Mouse (Mus musculus) stomach, postnatal 0 days (tissue): ENCODE measurements around the gene Cd28. TPM values are rescaled to one million over a fixed set of nuclear protein-coding genes. Genes with fewer than 3 reads are reported as not detected.

Source experiments
- ATAC-seq: fragments of 200-750 bp; cut with Nextera tagmentation; 2 replicates; pipeline ENCODE4 v1.8.0; 2017; ENCODE audit not compliant: low FRiP score, low TSS enrichment
- DNase-seq: peaks from one replicate; pipeline ENCODE4 v3.0.0-alpha.2; 2016; ENCODE audit warnings: low spot score
- H3K27ac ChIP-seq: fragments of 300-500 bp; sonication (generic); replicated peaks from 2 replicates; pipeline ENCODE4 v1.5.1; 2014; ENCODE audit warnings: mild to moderate bottlenecking, control low read depth
- H3K27me3 ChIP-seq: fragments of 300-500 bp; sonication (generic); 2 replicates; pipeline ENCODE4 v1.6.1; 2014; ENCODE audit warnings: low read length; ENCODE audit not compliant: control insufficient read depth, insufficient read depth
- H3K36me3 ChIP-seq: fragments of 300-500 bp; sonication (generic); 2 replicates; pipeline ENCODE4 v1.6.1; 2014; ENCODE audit warnings: low read length, mixed read lengths; ENCODE audit not compliant: control insufficient read depth, insufficient read depth
- H3K4me1 ChIP-seq: fragments of 300-500 bp; sonication (generic); replicated peaks from 2 replicates; pipeline ENCODE4 v1.6.1; 2014; ENCODE audit warnings: antibody characterized with exemption; ENCODE audit not compliant: control insufficient read depth, insufficient read depth
- H3K4me2 ChIP-seq: fragments of 300-500 bp; sonication (generic); replicated peaks from 2 replicates; pipeline ENCODE4 v1.6.1; 2014; ENCODE audit warnings: low read depth, mild to moderate bottlenecking, control low read depth, moderate library complexity
- H3K4me3 ChIP-seq: fragments of 300-500 bp; sonication (generic); 2 replicates; pipeline ENCODE4 v1.5.1; 2014; ENCODE audit warnings: low read depth, low read length, control low read depth
- H3K9ac ChIP-seq: fragments of 300-500 bp; sonication (generic); 2 replicates; pipeline ENCODE4 v1.6.1; 2014; ENCODE audit warnings: mild to moderate bottlenecking, low read length, control low read depth, mixed read lengths
- H3K9me3 ChIP-seq: fragments of 300-500 bp; sonication (generic); 2 replicates; pipeline ENCODE4 v1.6.1; 2016; ENCODE audit warnings: low read length; ENCODE audit not compliant: control insufficient read depth
- CTCF ChIP-seq: IDR thresholded peaks from 2 replicates; pipeline ENCODE4 v1.5.1; 2016; ENCODE audit warnings: antibody characterized with exemption, low read depth, mild to moderate bottlenecking, moderate library complexity
- EP300 ChIP-seq: optimal IDR thresholded peaks from 2 replicates; pipeline ENCODE3; 2016; ENCODE audit warnings: antibody characterized with exemption
- WGBS: fragments of 180-500 bp; shearing (Covaris S2); extraction: QIAGEN DNeasy Blood & Tissue Kit; methylation state at CpG from one replicate; pipeline ENCODE4 v1.1.7; 2014; 5-methylcytosine and 5-hydroxymethylcytosine counted together
- polyA plus RNA-seq: library from polyadenylated mRNA; unstranded; fragments of >200 nt; fragmentation: Nextera tagmentation; extraction: Ambion mirVana; gene quantifications from 2 replicates; pipeline ENCODE4 v1.2.1, GENCODE M21; 2015

Cd28 gene
- polyA plus RNA-seq, 1 experiment from 2014 or later: 0.06 TPM

- Histone ChIP-seq H3K4me1 (0 out of 2 replicates have a peak, but pooled peaks cover 2% of the 10 kb centered on the region), H3K9me3 (no peaks in the 10 kb centered on the region), H3K4me3 (no peak overlapping the region), H3K9ac (no peak overlapping the region), H3K36me3 (no peaks in the 10 kb centered on the region), H3K4me2 (no peak overlapping the region), H3K27me3 (no peaks in the 10 kb centered on the region), H3K27ac (no peak overlapping the region)
- DNase-seq (no peak), ATAC-seq (no peak)
- TF ChIP-seq EP300: no peak
- no peak for TF ChIP-seq CTCF
- WGBS: 90% methylated on average over 5 of the region's 5 CpGs
Observed at GRCm38 (mm10) chr1:60746856-60747255, 30.3 kb downstream of the Cd28 start.

GRCm38 (mm10) chr1:60748286-60748685 lies 31.7 kb downstream of the Cd28 start:
- H3K9me3 ChIP-seq: no peaks in the 10 kb centered on the region
- no peak overlapping the region for H3K4me2 ChIP-seq
- ATAC-seq (no peak), DNase-seq (no peak)
- 0 out of 2 replicates have a peak, but pooled peaks cover 2% of the 10 kb centered on the region for H3K4me1 ChIP-seq
- no peak overlapping the region for H3K9ac ChIP-seq
- no peak overlapping the region for H3K27ac ChIP-seq
- no peaks in the 10 kb centered on the region for H3K36me3 ChIP-seq
- no peak for TF ChIP-seq CTCF
- no peak for TF ChIP-seq EP300
- no peak overlapping the region for H3K4me3 ChIP-seq
- WGBS: 94% methylated on average over 1 of the region's 1 CpGs
- no peaks in the 10 kb centered on the region for H3K27me3 ChIP-seq

GRCm38 (mm10) chr1:60748936-60749335 lies 32.3 kb downstream of the Cd28 start:
- Histone ChIP-seq H3K9me3 (no peaks in the 10 kb centered on the region), H3K4me3 (no peak overlapping the region), H3K36me3 (no peaks in the 10 kb centered on the region), H3K4me2 (no peak overlapping the region), H3K9ac (no peak overlapping the region), H3K27ac (no peak overlapping the region), H3K27me3 (no peaks in the 10 kb centered on the region), H3K4me1 (0 out of 2 replicates have a peak, but pooled peaks cover 2% of the 10 kb centered on the region)
- DNase-seq (no peak), ATAC-seq (no peak)
- TF ChIP-seq EP300 (no peak), CTCF (no peak)
- 81% methylated on average over 4 of the region's 4 CpGs for WGBS

- Histone ChIP-seq H3K27me3 (no peaks in the 10 kb centered on the region), H3K9ac (no peak overlapping the region), H3K9me3 (no peaks in the 10 kb centered on the region), H3K4me3 (no peak overlapping the region), H3K27ac (no peak overlapping the region), H3K4me2 (no peak overlapping the region), H3K36me3 (no peaks in the 10 kb centered on the region), H3K4me1 (0 out of 2 replicates have a peak, but pooled peaks cover 2% of the 10 kb centered on the region)
- 63% methylated on average over 5 of the region's 5 CpGs for WGBS
- no peak for TF ChIP-seq CTCF
- DNase-seq (no peak), ATAC-seq (no peak)
Observed at GRCm38 (mm10) chr1:60749346-60749840, 32.8 kb downstream of the Cd28 start.

GRCm38 (mm10) chr1:60750201-60750765 lies 33.7 kb downstream of the Cd28 start:
- no peak overlapping the region for H3K9ac ChIP-seq
- DNase-seq: no peak
- H3K9me3 ChIP-seq: no peaks in the 10 kb centered on the region
- H3K27ac ChIP-seq: no peak overlapping the region
- H3K4me2 ChIP-seq: no peak overlapping the region
- 73% methylated on average over 6 of the region's 6 CpGs for WGBS
- no peak overlapping the region for H3K4me3 ChIP-seq
- no peaks in the 10 kb centered on the region for H3K27me3 ChIP-seq
- TF ChIP-seq CTCF: no peak
- TF ChIP-seq EP300: no peak
- no peak for ATAC-seq
- H3K4me1 ChIP-seq: 0 out of 2 replicates have a peak, but pooled peaks cover 2% of the 10 kb centered on the region
- H3K36me3 ChIP-seq: no peaks in the 10 kb centered on the region

- Histone ChIP-seq H3K4me3 (no peak overlapping the region), H3K27me3 (no peaks in the 10 kb centered on the region), H3K4me1 (0 out of 2 replicates have a peak, but pooled peaks cover 2% of the 10 kb centered on the region), H3K9ac (no peak overlapping the region), H3K27ac (no peak overlapping the region), H3K36me3 (no peaks in the 10 kb centered on the region), H3K4me2 (no peak overlapping the region), H3K9me3 (no peaks in the 10 kb centered on the region)
- WGBS: 90% methylated on average over 4 of the region's 4 CpGs
- DNase-seq (no peak), ATAC-seq (no peak)
- TF ChIP-seq EP300 (no peak), CTCF (no peak)
Observed at GRCm38 (mm10) chr1:60751011-60751410, 34.4 kb downstream of the Cd28 start.
